Mouse (Mus musculus) limb, embryonic 12.5 days (tissue): ENCODE results near the gene Cacna1c. TPM values are rescaled to one million over a fixed set of nuclear protein-coding genes. Genes with fewer than 3 reads are reported as not detected.

ENCODE experiments used
- ATAC-seq: fragments of 200-750 bp; cut with Nextera tagmentation; 2 replicates; pipeline ENCODE4 v1.8.0; 2017; ENCODE audit warnings: low read depth, moderate TSS enrichment; ENCODE audit not compliant: insufficient number of reproducible peaks, insufficient read depth, low FRiP score, low TSS enrichment
- H3K27ac ChIP-seq: fragments of 300-500 bp; sonication (generic); 2 replicates; pipeline ENCODE4 v1.5.1; 2016; ENCODE audit warnings: mild to moderate bottlenecking, moderate library complexity
- H3K27me3 ChIP-seq: fragments of 300-500 bp; sonication (generic); 2 replicates; pipeline ENCODE4 v1.6.1; 2016; ENCODE audit warnings: mild to moderate bottlenecking, moderate library complexity
- H3K36me3 ChIP-seq: fragments of 300-500 bp; sonication (generic); 2 replicates; pipeline ENCODE4 v1.6.1; 2016; ENCODE audit warnings: mild to moderate bottlenecking, moderate library complexity
- H3K4me1 ChIP-seq: fragments of 300-500 bp; sonication (generic); replicated peaks from 2 replicates; pipeline ENCODE4 v1.6.1; 2016
- H3K4me2 ChIP-seq: fragments of 300-500 bp; sonication (generic); 2 replicates; pipeline ENCODE4 v1.6.1; 2016; ENCODE audit warnings: mild to moderate bottlenecking, moderate library complexity
- H3K4me3 ChIP-seq: fragments of 300-500 bp; sonication (generic); replicated peaks from 2 replicates; pipeline ENCODE4 v1.5.1; 2016; ENCODE audit warnings: mild to moderate bottlenecking
- H3K9ac ChIP-seq: fragments of 300-500 bp; sonication (generic); replicated peaks from 2 replicates; pipeline ENCODE4 v1.6.1; 2016; ENCODE audit warnings: mild to moderate bottlenecking, moderate library complexity
- H3K9me3 ChIP-seq: fragments of 300-500 bp; sonication (generic); 2 replicates; pipeline ENCODE4 v1.6.1; 2016; ENCODE audit warnings: mild to moderate bottlenecking, moderate library complexity
- WGBS: fragments of 180-500 bp; shearing (Covaris S2); methylation state at CpG from one replicate; pipeline ENCODE4 v1.1.7; 2016; 5-methylcytosine and 5-hydroxymethylcytosine counted together
- polyA plus RNA-seq: library from polyadenylated mRNA; unstranded; fragments of >200 nt; fragmentation: Nextera tagmentation; extraction: Ambion mirVana; gene quantifications from 2 replicates; pipeline ENCODE4 v1.2.1, GENCODE M21; 2016

The Cacna1c gene
- polyA plus RNA-seq, 1 experiment from 2014 or later = 13.8 TPM

GRCm38 (mm10) chr6:119072772-119073171 lies 123.4 kb downstream of the Cacna1c start:
- Histone ChIP-seq H3K9me3 (no peaks in the 10 kb centered on the region), H3K4me1 (peaks cover 18% of the 10 kb centered on the region), H3K4me3 (no peak overlapping the region), H3K27ac (no peak overlapping the region), H3K9ac (no peak overlapping the region), H3K36me3 (no peaks in the 10 kb centered on the region), H3K4me2 (no peak overlapping the region), H3K27me3 (no peaks in the 10 kb centered on the region)
- ATAC-seq = no peak
- 73% methylated on average over 7 of the region's 7 CpGs for WGBS

- H3K27me3 ChIP-seq = no peaks in the 10 kb centered on the region
- no peak overlapping the region for H3K4me2 ChIP-seq
- H3K36me3 ChIP-seq = no peaks in the 10 kb centered on the region
- H3K9me3 ChIP-seq = no peaks in the 10 kb centered on the region
- H3K4me1 ChIP-seq = peaks cover 27% of the 10 kb centered on the region
- no peak for ATAC-seq
- 82% methylated on average over 4 of the region's 4 CpGs for WGBS
- H3K27ac ChIP-seq = no peak overlapping the region
- no peak overlapping the region for H3K4me3 ChIP-seq
- no peak overlapping the region for H3K9ac ChIP-seq
Measured at GRCm38 (mm10) chr6:119070771-119071170, 125.4 kb downstream of the Cacna1c start.

GRCm38 (mm10) chr6:119070351-119070750 lies 125.9 kb downstream of the Cacna1c start:
- Histone ChIP-seq H3K4me1 (peaks cover 30% of the 10 kb centered on the region), H3K27ac (no peak overlapping the region), H3K4me3 (no peak overlapping the region), H3K36me3 (no peaks in the 10 kb centered on the region), H3K9me3 (no peaks in the 10 kb centered on the region), H3K27me3 (no peaks in the 10 kb centered on the region), H3K4me2 (no peak overlapping the region), H3K9ac (no peak overlapping the region)
- ATAC-seq = no peak
- WGBS = 90% methylated on average over 3 of the region's 3 CpGs

- no peak overlapping the region for H3K4me3 ChIP-seq
- H3K9ac ChIP-seq = no peak overlapping the region
- no peaks in the 10 kb centered on the region for H3K27me3 ChIP-seq
- no peak overlapping the region for H3K27ac ChIP-seq
- no peaks in the 10 kb centered on the region for H3K36me3 ChIP-seq
- no peaks in the 10 kb centered on the region for H3K9me3 ChIP-seq
- no peak for ATAC-seq
- 86% methylated on average over 5 of the region's 5 CpGs for WGBS
- H3K4me2 ChIP-seq = no peak overlapping the region
- peaks cover 41% of the 10 kb centered on the region for H3K4me1 ChIP-seq
Measured at GRCm38 (mm10) chr6:119069145-119069544, 127.1 kb downstream of the Cacna1c start.

- Histone ChIP-seq H3K9me3 (no peaks in the 10 kb centered on the region), H3K27me3 (no peaks in the 10 kb centered on the region), H3K9ac (no peak overlapping the region), H3K4me2 (no peak overlapping the region), H3K4me3 (no peak overlapping the region), H3K27ac (no peak overlapping the region), H3K36me3 (no peaks in the 10 kb centered on the region), H3K4me1 (peaks cover 41% of the 10 kb centered on the region)
- ATAC-seq = no peak
- 58% methylated on average over 4 of the region's 4 CpGs for WGBS
Measured at GRCm38 (mm10) chr6:119068650-119069049, 127.6 kb downstream of the Cacna1c start.

- Histone ChIP-seq H3K36me3 (no peaks in the 10 kb centered on the region), H3K9ac (no peak overlapping the region), H3K9me3 (no peaks in the 10 kb centered on the region), H3K4me1 (peaks cover 43% of the 10 kb centered on the region), H3K27ac (no peak overlapping the region), H3K4me3 (no peak overlapping the region), H3K4me2 (no peak overlapping the region), H3K27me3 (no peaks in the 10 kb centered on the region)
- 48% methylated on average over 5 of the region's 5 CpGs for WGBS
- no peak for ATAC-seq
Measured at GRCm38 (mm10) chr6:119064961-119065360, 131.3 kb downstream of the Cacna1c start.

GRCm38 (mm10) chr6:119064430-119064829 lies 131.8 kb downstream of the Cacna1c start:
- Histone ChIP-seq H3K9ac (no peak overlapping the region), H3K36me3 (no peaks in the 10 kb centered on the region), H3K4me1 (peaks cover 40% of the 10 kb centered on the region), H3K4me3 (no peak overlapping the region), H3K27ac (no peak overlapping the region), H3K27me3 (no peaks in the 10 kb centered on the region), H3K4me2 (no peak overlapping the region), H3K9me3 (no peaks in the 10 kb centered on the region)
- no peak for ATAC-seq
- WGBS = 88% methylated on average over 9 of the region's 9 CpGs

GRCm38 (mm10) chr6:119062695-119063094 lies 133.5 kb downstream of the Cacna1c start:
- no peak overlapping the region for H3K4me2 ChIP-seq
- H3K4me1 ChIP-seq = peaks cover 39% of the 10 kb centered on the region
- H3K27me3 ChIP-seq = no peaks in the 10 kb centered on the region
- H3K4me3 ChIP-seq = no peak overlapping the region
- no peaks in the 10 kb centered on the region for H3K9me3 ChIP-seq
- no peak overlapping the region for H3K27ac ChIP-seq
- H3K9ac ChIP-seq = no peak overlapping the region
- no peak for ATAC-seq
- H3K36me3 ChIP-seq = no peaks in the 10 kb centered on the region

GRCm38 (mm10) chr6:119058896-119059295 lies 137.3 kb downstream of the Cacna1c start:
- Histone ChIP-seq H3K4me1 (peaks cover 15% of the 10 kb centered on the region), H3K36me3 (peaks cover 33% of the 10 kb centered on the region), H3K9ac (no peak overlapping the region), H3K27me3 (no peaks in the 10 kb centered on the region), H3K27ac (no peak overlapping the region), H3K9me3 (no peaks in the 10 kb centered on the region), H3K4me2 (no peak overlapping the region), H3K4me3 (no peak overlapping the region)
- no peak for ATAC-seq
- 94% methylated on average over 3 of the region's 3 CpGs for WGBS

- WGBS = 90% methylated on average over 8 of the region's 8 CpGs
- Histone ChIP-seq H3K27ac (no peak overlapping the region), H3K9me3 (no peaks in the 10 kb centered on the region), H3K36me3 (peaks cover 37% of the 10 kb centered on the region), H3K27me3 (no peaks in the 10 kb centered on the region), H3K4me1 (peaks cover 15% of the 10 kb centered on the region), H3K9ac (no peak overlapping the region), H3K4me2 (no peak overlapping the region), H3K4me3 (no peak overlapping the region)
- no peak for ATAC-seq
Measured at GRCm38 (mm10) chr6:119058461-119058860, 137.8 kb downstream of the Cacna1c start.

- Histone ChIP-seq H3K4me3 (no peak overlapping the region), H3K27ac (no peak overlapping the region), H3K4me2 (no peak overlapping the region), H3K36me3 (peaks cover 40% of the 10 kb centered on the region), H3K27me3 (no peaks in the 10 kb centered on the region), H3K9ac (no peak overlapping the region), H3K4me1 (peaks cover 6% of the 10 kb centered on the region), H3K9me3 (no peaks in the 10 kb centered on the region)
- ATAC-seq = no peak
- WGBS = 96% methylated on average over 15 of the region's 15 CpGs
Measured at GRCm38 (mm10) chr6:119057076-119057479, 139.1 kb downstream of the Cacna1c start.

GRCm38 (mm10) chr6:119052801-119053200 lies 143.4 kb downstream of the Cacna1c start:
- no peaks in the 10 kb centered on the region for H3K27me3 ChIP-seq
- H3K4me2 ChIP-seq = no peak overlapping the region
- no peak overlapping the region for H3K4me3 ChIP-seq
- peaks cover 13% of the 10 kb centered on the region for H3K4me1 ChIP-seq
- peaks cover 48% of the 10 kb centered on the region for H3K36me3 ChIP-seq
- H3K9me3 ChIP-seq = no peaks in the 10 kb centered on the region
- H3K27ac ChIP-seq = no peak overlapping the region
- H3K9ac ChIP-seq = no peak overlapping the region
- 76% methylated on average over 10 of the region's 10 CpGs for WGBS
- ATAC-seq = no peak
